Mouse (Mus musculus): ENCODE results near the gene Tmem40. TPM values are rescaled to one million over a fixed set of nuclear protein-coding genes. Genes with fewer than 3 reads are reported as not detected.

Tmem40 gene
- under 1 TPM; 0.54 to 0.60 TPM for total RNA-seq (2021)
- long read RNA-seq, experiment 1, partial matches to known transcripts, result 0 of 1 reads
- long read RNA-seq, experiment 1, other reads (novel, unspliced or antisense), result 1 of 1 reads
- long read RNA-seq, experiment 2, result 0 reads

- DNase-seq, result no peak
Measured at GRCm38 (mm10) chr6:115761995-115762756, at the start of gene Tmem40. TSS of gene Tmem40 (minus strand) at chr6:115762410.

GRCm38 (mm10) chr6:115811606-115812005 is 49.4 kb upstream of the Tmem40 start:
- DNase-seq, result no peak

- DNase-seq, result peak; percentile 92 to 93
Measured at GRCm38 (mm10) chr6:115808488-115809231, 46.5 kb upstream of the Tmem40 start, which contains the start of gene Rpl32. TSS of gene Rpl32 (minus strand) at chr6:115808747.

GRCm38 (mm10) chr6:115808196-115808487 is 45.9 kb upstream of the Tmem40 start:
- no peak for DNase-seq

- DNase-seq, result no peak
Measured at GRCm38 (mm10) chr6:115807464-115808195, 45.4 kb upstream of the Tmem40 start.

- DNase-seq, result no peak
Measured at GRCm38 (mm10) chr6:115804432-115805192, 42.4 kb upstream of the Tmem40 start.

- DNase-seq, result peak; percentile 55 to 81
Measured at GRCm38 (mm10) chr6:115803541-115804382, 41.6 kb upstream of the Tmem40 start.

GRCm38 (mm10) chr6:115801811-115802210 is 39.6 kb upstream of the Tmem40 start:
- DNase-seq, result no peak

- DNase-seq, result peak in 1 of 2 experiments; percentile 36
Measured at GRCm38 (mm10) chr6:115792691-115793215, 30.5 kb upstream of the Tmem40 start.

GRCm38 (mm10) chr6:115791842-115792686 is 29.9 kb upstream of the Tmem40 start:
- peak; percentile 42 to 67 for DNase-seq

- peak; percentile 51 to 70 for DNase-seq
Measured at GRCm38 (mm10) chr6:115791016-115791415, 28.8 kb upstream of the Tmem40 start.

- no peak for DNase-seq
Measured at GRCm38 (mm10) chr6:115782781-115783180, 20.6 kb upstream of the Tmem40 start.

GRCm38 (mm10) chr6:115776363-115776762 is 14.2 kb upstream of the Tmem40 start:
- no peak for DNase-seq

GRCm38 (mm10) chr6:115775838-115776237 is 13.6 kb upstream of the Tmem40 start:
- peak; percentile 62 to 76 for DNase-seq

- DNase-seq, result peak; percentile 28 to 69
Measured at GRCm38 (mm10) chr6:115774501-115774921, 12.3 kb upstream of the Tmem40 start, which contains the start of gene Cand2. TSS of gene Cand2 (plus strand) at chr6:115774538.

- peak in 1 of 2 experiments; percentile 55 for DNase-seq
Measured at GRCm38 (mm10) chr6:115773966-115774413, 11.8 kb upstream of the Tmem40 start.

- DNase-seq, result no peak
Measured at GRCm38 (mm10) chr6:115772604-115773003, 10.4 kb upstream of the Tmem40 start.

GRCm38 (mm10) chr6:115772201-115772600 is 10.0 kb upstream of the Tmem40 start:
- no peak for DNase-seq

GRCm38 (mm10) chr6:115770852-115771251 is 8.6 kb upstream of the Tmem40 start:
- DNase-seq, result no peak

Data from heart, adult 18-20 months (tissue).